ENCODE assay signal across 13 mouse cellular contexts in genomic region chr9:115612908-115613307, GRCm38 (mm10).
"Had no signal": no experiment of that assay in that cellular context is flagged by ENCODE, and none has a peak within 500 bp of the region (broad histone marks: within the 10 kb centered on the region; RNA-seq: fewer than 3 reads in every experiment).

No protein-coding gene starts in this region.

- DNase-seq: kidney, adult 8-10 months; kidney, postnatal 25 days; lung, adult 18-20 months; lung, postnatal 4 days; right cerebral cortex, postnatal 14 days; thymus, adult 2 months; thymus, postnatal 4 days had no signal

- H3K4me2 ChIP-seq: intestine, embryonic 15.5 days; limb, embryonic 15.5 days; midbrain, embryonic 11.5 days; midbrain, embryonic 15.5 days; neural tube, embryonic 12.5 days had no signal

- H3K4me3 ChIP-seq: intestine, embryonic 15.5 days; limb, embryonic 15.5 days; midbrain, embryonic 15.5 days; neural tube, embryonic 12.5 days had no signal

- H3K36me3 ChIP-seq: intestine, embryonic 15.5 days; limb, embryonic 15.5 days; midbrain, embryonic 15.5 days; neural tube, embryonic 12.5 days had no signal

- H3K27me3 ChIP-seq: intestine, embryonic 15.5 days; limb, embryonic 15.5 days; midbrain, embryonic 15.5 days; neural tube, embryonic 12.5 days had no signal

- ATAC-seq: intestine, embryonic 15.5 days; lung, postnatal 0 days; midbrain, embryonic 15.5 days had no signal

- H3K9me3 ChIP-seq: intestine, embryonic 15.5 days; limb, embryonic 15.5 days; midbrain, embryonic 15.5 days; neural tube, embryonic 12.5 days had no signal

- H3K27ac ChIP-seq: intestine, embryonic 15.5 days; limb, embryonic 15.5 days; midbrain, embryonic 15.5 days; neural tube, embryonic 12.5 days had no signal

- H3K9ac ChIP-seq: intestine, embryonic 15.5 days; limb, embryonic 15.5 days; midbrain, embryonic 15.5 days; neural tube, embryonic 12.5 days had no signal

- H3K4me1 ChIP-seq: intestine, embryonic 15.5 days; limb, embryonic 15.5 days; midbrain, embryonic 15.5 days; neural tube, embryonic 12.5 days had no signal
